Mouse (Mus musculus) lung, embryonic 16.5 days (tissue): ENCODE measurements around the gene Zkscan5. TPM values are rescaled to one million over a fixed set of nuclear protein-coding genes. Genes with fewer than 3 reads are reported as not detected.
"Not testable (repeated sequence)": the region's sequence is repeated elsewhere in the genome, so short reads cannot be mapped to it uniquely, and the experiment has no call there.

Experiments used
- ATAC-seq: fragments of 200-750 bp; cut with Nextera tagmentation; 2 replicates; pipeline ENCODE4 v1.8.0; 2017; ENCODE audit warnings: low read depth, mild to moderate bottlenecking, moderate library complexity
- H3K27ac ChIP-seq: fragments of 300-500 bp; sonication (generic); 2 replicates; pipeline ENCODE4 v1.5.1; 2014; ENCODE audit warnings: mild to moderate bottlenecking, control low read depth, low read length
- H3K27me3 ChIP-seq: fragments of 300-500 bp; sonication (generic); 2 replicates; pipeline ENCODE4 v1.6.1; 2014; ENCODE audit warnings: low read depth, low read length, mixed read lengths; ENCODE audit not compliant: control insufficient read depth, insufficient read depth
- H3K36me3 ChIP-seq: fragments of 300-500 bp; sonication (generic); 2 replicates; pipeline ENCODE4 v1.6.1; 2014; ENCODE audit warnings: low read length; ENCODE audit not compliant: control insufficient read depth, insufficient read depth
- H3K4me1 ChIP-seq: fragments of 300-500 bp; sonication (generic); replicated peaks from 2 replicates; pipeline ENCODE4 v1.6.1; 2014; ENCODE audit warnings: low read length, mixed read lengths; ENCODE audit not compliant: control insufficient read depth, insufficient read depth
- H3K4me2 ChIP-seq: fragments of 300-500 bp; sonication (generic); 2 replicates; pipeline ENCODE4 v1.6.1; 2014; ENCODE audit warnings: low read depth, low read length, control low read depth
- H3K4me3 ChIP-seq: fragments of 300-500 bp; sonication (generic); 2 replicates; pipeline ENCODE4 v1.5.1; 2014; ENCODE audit warnings: mild to moderate bottlenecking, low read length, control low read depth
- H3K9ac ChIP-seq: fragments of 300-500 bp; sonication (generic); 2 replicates; pipeline ENCODE4 v1.6.1; 2014; ENCODE audit warnings: low read length, control low read depth
- H3K9me3 ChIP-seq: fragments of 300-500 bp; sonication (generic); 2 replicates; pipeline ENCODE4 v1.6.1; 2016; ENCODE audit warnings: low read length; ENCODE audit not compliant: control insufficient read depth
- WGBS: fragments of 180-500 bp; shearing (Covaris S2); extraction: QIAGEN DNeasy Blood & Tissue Kit; methylation state at CpG from one replicate; pipeline ENCODE4 v1.1.7; 2014; 5-methylcytosine and 5-hydroxymethylcytosine counted together
- polyA plus RNA-seq: library from polyadenylated mRNA; unstranded; fragments of >200 nt; fragmentation: Nextera tagmentation; extraction: Ambion mirVana; gene quantifications from 2 replicates; pipeline ENCODE4 v1.2.1, GENCODE M21; 2015

Gene Zkscan5
- polyA plus RNA-seq, 1 experiment from 2014 or later, result 12.4 TPM

DNA sequence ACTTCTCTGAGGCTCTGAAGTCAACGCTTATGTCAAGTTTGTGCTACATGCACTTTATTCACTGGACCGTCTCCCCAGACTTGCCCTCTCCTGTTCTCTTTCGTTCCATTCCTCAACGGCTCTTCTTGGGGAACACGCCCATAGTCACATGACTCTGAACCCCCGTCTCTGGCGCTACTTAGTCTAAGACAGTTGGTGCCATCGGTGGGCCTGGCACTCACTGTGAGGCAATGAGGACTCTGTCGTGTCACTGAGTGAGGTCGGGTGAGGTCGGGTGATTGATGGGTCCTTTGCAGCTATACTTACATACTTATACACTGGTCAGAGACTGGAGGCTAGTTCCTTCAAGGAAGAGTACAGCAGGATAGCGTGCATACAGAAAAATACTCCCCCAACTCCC lies 19.0 kb downstream of the Zkscan5 start:
- Histone ChIP-seq H3K4me3 (no peak overlapping the region), H3K27ac (no peak overlapping the region), H3K27me3 (no peaks in the 10 kb centered on the region), H3K4me2 (no peak overlapping the region), H3K9me3 (no peaks in the 10 kb centered on the region), H3K36me3 (peaks cover 18% of the 10 kb centered on the region), H3K9ac (no peak overlapping the region), H3K4me1 (no peaks in the 10 kb centered on the region)
- no peak for ATAC-seq
- WGBS, result 74% methylated on average over 12 of the region's 12 CpGs

DNA sequence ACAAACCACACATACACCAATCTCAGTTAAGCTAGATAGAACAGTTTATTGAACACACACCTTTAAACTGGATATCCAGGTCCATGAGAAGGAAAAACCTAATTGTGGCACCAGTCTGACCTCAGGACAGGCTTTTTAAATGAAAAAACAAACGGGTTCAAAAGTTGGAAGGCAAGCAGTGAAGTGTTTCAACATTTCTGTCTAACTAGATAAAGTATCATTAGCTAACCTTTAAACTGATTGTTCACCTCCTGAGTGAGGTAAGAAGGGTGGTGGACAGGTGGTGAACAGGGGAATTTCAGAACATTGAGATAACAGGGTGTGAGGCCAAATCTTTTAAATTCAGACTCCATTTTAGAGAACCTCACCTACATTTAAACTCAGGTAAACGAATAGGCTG lies 22.1 kb downstream of the Zkscan5 start:
- H3K27ac ChIP-seq, result no peak overlapping the region

GRCm38 (mm10) chr5:145229283-145229682 lies 24.9 kb downstream of the Zkscan5 start:
- H3K27ac ChIP-seq, H3K9ac ChIP-seq, H3K4me2 ChIP-seq, H3K36me3 ChIP-seq, H3K9me3 ChIP-seq, H3K4me3 ChIP-seq, ATAC-seq, H3K27me3 ChIP-seq: not testable (repeated sequence)
- WGBS, result 71% methylated on average over 6 of the region's 6 CpGs
- H3K4me1 ChIP-seq, result peaks cover 11% of the 10 kb centered on the region

More for the DNA sequence above, 22.1 kb downstream of the Zkscan5 start:
- 44% methylated on average over 2 of the region's 2 CpGs for WGBS
- no peak overlapping the region for H3K9ac ChIP-seq
- no peaks in the 10 kb centered on the region for H3K9me3 ChIP-seq
- H3K36me3 ChIP-seq, result no peaks in the 10 kb centered on the region
- H3K4me2 ChIP-seq, result no peak overlapping the region
- no peak for ATAC-seq
- H3K4me1 ChIP-seq, result peaks cover 3% of the 10 kb centered on the region
- no peaks in the 10 kb centered on the region for H3K27me3 ChIP-seq
- H3K4me3 ChIP-seq, result no peak overlapping the region

GRCm38 (mm10) chr5:145230641-145231040 lies 26.3 kb downstream of the Zkscan5 start:
- H3K27ac ChIP-seq, result no peak overlapping the region; the same call in 1 of the 2 replicates

DNA sequence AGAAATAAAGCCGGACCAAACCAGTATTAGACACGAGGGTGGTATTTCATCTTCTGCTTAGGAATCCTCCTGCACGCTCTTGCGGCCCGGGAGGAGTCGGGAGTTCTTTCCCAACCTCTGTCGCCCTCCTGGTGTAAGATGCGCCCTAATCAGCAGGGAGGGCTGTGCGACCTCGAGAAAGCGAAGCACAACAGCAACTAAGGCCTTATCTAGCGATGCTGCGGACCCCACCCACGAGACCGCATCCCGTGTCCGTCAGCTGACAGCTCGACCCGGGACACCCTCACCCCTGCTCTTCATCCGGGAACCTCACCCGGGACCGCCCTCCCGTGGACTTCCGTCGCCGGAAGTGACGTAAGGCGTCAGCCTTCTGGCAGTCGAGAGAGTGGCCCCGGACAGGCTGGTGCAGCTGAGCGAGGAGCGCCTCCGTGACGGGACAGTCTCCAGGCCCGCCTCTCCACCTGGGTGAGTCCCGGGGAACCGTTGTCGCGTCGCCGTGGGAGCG lies 27.1 kb downstream of the Zkscan5 start, which contains the start of gene Zfp655:
Gene Zfp655, plus strand, starts transcription at position 349 of the 505 bp plus-strand sequence.
- Histone ChIP-seq H3K9me3 (no peaks in the 10 kb centered on the region), H3K9ac (peak within 1 kb of the TSS; percentile 99), H3K4me1 (peaks cover 11% of the 10 kb centered on the region), H3K27me3 (no peaks in the 10 kb centered on the region), H3K4me3 (peak within 1 kb of the TSS; percentile 98), H3K27ac (peak within 1 kb of the TSS; percentile 90), H3K4me2 (peak within 1 kb of the TSS; percentile 82), H3K36me3 (peaks cover 15% of the 10 kb centered on the region)
- peak; percentile 99 for ATAC-seq
- WGBS, result under 1% methylated on average over 42 of the region's 42 CpGs

More at GRCm38 (mm10) chr5:145230641-145231040, 26.3 kb downstream of the Zkscan5 start:
- Histone ChIP-seq H3K9me3 (no peaks in the 10 kb centered on the region), H3K36me3 (peaks cover 12% of the 10 kb centered on the region), H3K27me3 (no peaks in the 10 kb centered on the region), H3K4me3 (peak overlapping the region; percentile 98; the same call in 1 of the 2 replicates), H3K4me2 (peak overlapping the region; percentile 82), H3K4me1 (peaks cover 11% of the 10 kb centered on the region), H3K9ac (peak overlapping the region; percentile 99)
- 85% methylated on average over 4 of the region's 4 CpGs for WGBS
- ATAC-seq, result no peak

DNA sequence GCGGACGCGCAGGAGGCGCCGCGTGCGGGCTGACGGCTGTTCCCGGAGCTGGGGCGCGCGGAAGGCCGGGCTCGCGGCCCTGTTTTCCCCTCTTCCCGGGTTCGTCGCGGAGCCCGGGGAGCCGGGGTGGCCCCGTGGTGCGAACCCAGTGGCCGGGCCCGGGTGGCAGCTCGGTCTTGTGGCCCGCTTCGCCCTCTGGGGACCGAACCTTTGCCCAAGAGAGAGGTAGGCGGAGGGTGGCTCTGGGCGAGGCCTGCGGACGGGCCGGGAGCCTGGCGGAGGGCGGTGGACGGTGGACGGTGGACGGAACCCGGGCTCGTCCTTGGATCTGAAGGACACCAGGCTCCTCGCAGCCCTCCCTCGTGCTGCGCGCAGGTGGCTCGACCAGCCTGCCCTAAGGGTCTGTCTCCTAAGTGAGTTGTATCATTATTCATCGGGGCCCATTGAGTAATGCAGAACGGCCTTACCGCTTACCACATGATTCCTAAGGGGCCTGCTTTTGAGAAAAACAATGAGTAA lies 27.6 kb downstream of the Zkscan5 start:
- Histone ChIP-seq H3K27me3 (no peaks in the 10 kb centered on the region), H3K4me3 (peak overlapping the region; percentile 98), H3K27ac (peak overlapping the region; percentile 90), H3K9ac (peak overlapping the region; percentile 99), H3K36me3 (peaks cover 17% of the 10 kb centered on the region), H3K9me3 (no peaks in the 10 kb centered on the region), H3K4me2 (peak overlapping the region; percentile 75), H3K4me1 (peaks cover 11% of the 10 kb centered on the region)
- WGBS, result 1% methylated on average over 37 of the region's 49 CpGs
- ATAC-seq, result peak; percentile 71

- Histone ChIP-seq H3K36me3 (peaks cover 27% of the 10 kb centered on the region), H3K4me1 (peaks cover 11% of the 10 kb centered on the region), H3K27ac (no peak overlapping the region), H3K27me3 (no peaks in the 10 kb centered on the region), H3K4me3 (no peak overlapping the region), H3K4me2 (no peak overlapping the region), H3K9ac (no peak overlapping the region), H3K9me3 (no peaks in the 10 kb centered on the region)
- no peak for ATAC-seq
Measured at GRCm38 (mm10) chr5:145234636-145235035, 30.3 kb downstream of the Zkscan5 start.

GRCm38 (mm10) chr5:145249520-145249919 lies 45.2 kb downstream of the Zkscan5 start:
- WGBS, result 92% methylated on average over 3 of the region's 3 CpGs
- Histone ChIP-seq H3K4me2 (no peak overlapping the region), H3K9me3 (no peaks in the 10 kb centered on the region; the same call in 1 of the 2 replicates), H3K4me3 (no peak overlapping the region), H3K27ac (no peak overlapping the region), H3K36me3 (peaks cover 31% of the 10 kb centered on the region), H3K27me3 (no peaks in the 10 kb centered on the region), H3K9ac (no peak overlapping the region), H3K4me1 (no peaks in the 10 kb centered on the region)
- ATAC-seq, result no peak
